Mouse (Mus musculus) cerebellum, adult 9-10 months (tissue): ENCODE data around the gene Smyd3.

Source experiments
- DNase-seq: peaks from one replicate; pipeline ENCODE4 v3.0.0; 2022

Smyd3 gene

DNA sequence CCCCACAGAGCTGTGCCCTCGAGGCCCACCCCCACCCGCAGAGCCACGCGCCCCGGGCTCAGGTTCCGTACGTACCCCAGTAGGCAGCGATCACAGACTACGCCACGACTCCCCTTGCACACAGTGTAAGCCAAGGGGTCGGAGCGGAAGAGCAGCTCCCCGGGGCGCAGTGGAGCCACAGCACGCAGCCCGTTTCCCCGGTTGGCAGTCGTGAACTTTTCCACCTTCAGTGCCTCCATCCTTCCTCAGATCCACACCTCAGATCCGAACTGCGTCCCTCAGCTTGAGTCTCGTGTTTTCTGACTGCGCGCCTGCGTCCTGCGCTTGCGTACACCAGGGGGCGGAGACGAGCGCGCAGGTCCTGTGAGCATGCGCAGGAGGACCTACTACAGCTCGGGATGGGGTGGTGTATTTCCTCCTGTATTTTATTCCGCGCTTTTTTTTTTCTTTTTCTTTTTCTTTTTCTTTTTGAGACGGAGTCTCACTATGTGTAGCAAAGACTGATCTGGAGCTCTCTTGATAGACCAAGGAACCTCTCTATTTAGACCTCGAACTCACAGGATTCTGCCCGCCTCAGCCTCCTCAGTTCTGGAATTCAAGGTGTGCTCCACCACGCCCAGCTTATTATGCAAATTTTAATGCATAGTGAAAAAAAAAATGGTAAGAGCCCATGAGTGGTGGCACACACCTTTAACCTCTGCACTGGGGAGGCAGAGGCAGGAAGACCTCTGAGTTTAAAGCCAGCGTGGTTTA, at the start of gene Smyd3:
TSS of gene Smyd3 (minus strand) at position 329 of the 753 bp plus-strand sequence.
- DNase-seq: peak; percentile 87

DNA sequence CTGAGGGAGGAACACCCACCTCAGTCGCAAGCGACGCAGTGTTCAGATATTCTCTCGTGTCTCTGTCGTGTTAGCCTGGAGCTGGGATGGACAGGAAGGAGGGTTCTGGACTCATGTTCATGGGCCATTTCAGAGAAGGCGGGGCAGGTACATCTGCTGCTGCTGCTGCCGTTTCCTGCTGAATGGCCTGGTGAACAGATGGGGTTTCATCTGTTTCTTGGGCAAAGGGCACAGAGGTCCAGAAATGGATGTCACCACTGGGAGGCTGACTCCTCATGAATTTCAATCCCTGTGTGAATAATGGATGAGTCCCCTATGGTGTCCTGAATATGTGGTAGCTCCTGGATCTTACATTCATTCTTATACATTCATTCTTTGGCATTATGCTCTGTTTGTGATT, 49.7 kb upstream of the Smyd3 start:
- DNase-seq: no peak

DNA sequence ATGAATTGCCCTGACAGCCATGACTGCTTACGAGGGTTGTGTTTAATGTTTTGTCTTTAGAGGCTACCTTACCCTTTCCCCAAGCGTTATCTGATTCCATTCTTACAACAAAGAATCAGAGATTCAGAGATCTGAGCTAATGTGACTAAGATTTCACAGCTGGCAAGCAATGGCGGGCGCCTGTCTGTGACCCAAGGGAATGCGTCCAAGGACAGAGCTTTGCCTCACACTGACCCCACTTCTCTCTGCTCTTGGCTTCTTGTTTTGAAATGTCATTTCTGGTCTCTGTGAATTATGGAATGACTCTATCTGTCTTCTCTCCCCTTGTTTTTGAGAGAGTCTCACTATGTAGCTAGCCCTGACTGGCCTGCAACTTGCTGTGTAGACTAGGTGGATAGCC, 46.1 kb upstream of the Smyd3 start:
- DNase-seq: no peak

DNA sequence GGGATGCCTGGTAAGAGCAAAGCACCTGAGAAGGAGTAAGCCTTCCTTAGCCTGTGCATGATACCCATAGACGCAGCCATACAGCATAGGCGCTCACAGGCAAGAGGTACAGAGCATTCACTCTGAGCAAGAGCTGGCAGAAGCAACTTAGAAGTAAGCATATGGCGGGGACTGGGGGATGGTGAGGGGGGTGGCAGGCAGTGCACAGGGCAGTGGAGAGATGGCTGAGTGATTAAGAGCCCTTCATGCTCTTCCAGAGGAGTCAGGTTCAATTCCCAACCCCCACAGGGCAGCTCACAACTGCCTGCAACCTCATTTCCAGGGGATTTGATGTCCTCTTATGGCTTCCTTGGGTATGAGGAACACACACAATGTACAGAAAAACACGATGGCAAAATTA, 45.4 kb upstream of the Smyd3 start:
- no peak for DNase-seq

DNA sequence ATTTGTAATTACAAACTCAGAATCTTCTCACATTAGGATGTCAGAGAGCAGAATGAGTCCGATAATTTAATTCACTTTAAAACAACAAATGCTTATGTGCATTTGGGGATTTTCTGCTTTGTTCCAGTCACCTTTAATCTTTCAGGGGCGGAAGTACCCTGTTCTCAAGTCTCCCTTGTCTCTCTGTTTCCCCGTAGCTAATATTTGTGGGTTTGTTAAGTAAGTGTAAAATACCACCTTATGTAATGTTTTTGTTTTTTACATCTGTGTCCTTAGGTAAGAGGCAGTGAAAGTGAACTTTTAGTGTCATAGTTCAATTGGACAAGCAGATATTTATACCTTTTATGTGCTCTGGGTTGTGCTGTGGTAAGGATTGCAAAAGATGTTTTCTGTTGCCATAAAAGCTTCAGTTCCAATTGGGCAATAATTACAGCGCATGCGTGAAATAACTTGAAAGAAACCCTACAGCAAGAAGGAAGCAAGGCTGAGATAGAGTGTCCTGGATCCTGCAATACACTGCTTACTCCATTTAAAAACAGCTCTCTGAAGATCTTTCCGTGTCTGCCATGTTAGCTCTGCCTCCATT, 43.1 kb upstream of the Smyd3 start:
- no peak for DNase-seq

DNA sequence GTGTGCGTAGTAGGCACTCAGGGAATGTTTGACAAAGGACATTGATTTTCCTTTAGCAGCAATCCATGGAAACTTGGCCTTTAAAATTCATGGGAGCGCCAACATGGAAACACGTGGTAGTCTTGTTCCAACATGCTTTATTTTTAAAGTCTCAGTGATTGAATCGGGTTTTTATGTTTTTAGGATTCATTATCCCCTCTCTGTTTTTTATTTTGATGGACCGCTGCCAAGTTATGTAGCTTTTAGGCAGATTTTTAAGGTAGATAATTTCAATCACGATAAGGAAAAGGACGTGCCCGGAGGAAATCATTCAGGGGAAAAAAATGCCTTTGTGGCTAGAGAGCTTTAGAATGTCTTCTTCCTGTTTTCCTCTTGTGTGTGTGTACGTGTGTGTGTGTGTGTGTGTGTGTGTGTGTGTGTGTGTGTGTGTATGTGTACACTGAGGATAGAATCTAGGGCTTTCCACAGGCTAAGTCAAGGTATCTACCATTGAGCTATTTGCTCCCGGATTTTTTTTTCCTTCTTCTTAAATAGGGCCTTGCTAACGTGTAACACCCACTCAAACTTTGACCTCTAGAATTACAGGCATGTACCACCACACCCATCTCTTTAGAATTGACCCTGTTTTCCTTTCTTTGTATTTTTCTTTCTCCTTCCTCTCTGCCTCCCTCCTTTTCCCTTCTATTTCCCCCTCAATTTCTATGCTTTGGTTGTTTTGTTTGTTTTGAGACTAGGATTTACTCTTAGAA, 41.8 kb upstream of the Smyd3 start:
- DNase-seq: no peak

DNA sequence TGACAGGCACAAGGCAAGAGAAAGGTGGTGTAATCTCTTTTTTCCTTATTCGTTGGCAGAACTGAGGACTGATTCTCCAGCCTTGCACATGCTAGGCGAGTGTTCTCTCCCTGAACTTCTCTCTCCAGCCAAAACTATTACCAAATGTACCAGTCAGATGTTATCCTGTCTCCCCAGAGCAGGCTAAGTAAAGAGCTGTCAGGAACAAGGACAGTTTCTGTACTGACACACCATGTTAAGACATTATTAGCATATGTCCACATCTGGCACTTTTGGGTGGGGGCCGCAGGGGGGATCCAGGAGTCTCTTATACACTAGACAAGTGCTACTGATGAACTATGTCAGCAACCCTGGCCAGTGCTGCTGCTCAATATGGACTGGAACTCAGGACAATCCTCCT, 39.1 kb upstream of the Smyd3 start:
- no peak for DNase-seq

DNA sequence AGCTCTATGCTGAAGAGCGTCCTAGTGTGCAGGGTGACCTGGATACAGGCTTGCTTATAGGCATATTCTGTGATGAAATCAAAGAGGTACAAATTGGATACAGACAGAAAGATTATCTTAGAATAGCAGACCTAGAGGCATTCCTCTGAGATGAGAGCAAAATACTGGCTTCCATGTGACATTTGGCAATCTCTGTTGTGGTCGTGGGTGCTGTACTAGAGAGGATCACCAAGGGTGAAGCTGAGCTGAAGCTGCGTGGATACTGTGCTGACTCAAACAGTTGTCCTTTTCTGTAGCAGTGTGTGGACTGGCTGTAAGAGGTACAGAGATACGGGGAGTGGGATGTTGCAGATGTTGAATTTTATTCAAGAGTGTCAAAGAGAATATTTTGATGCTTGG, 36.1 kb upstream of the Smyd3 start:
- DNase-seq: no peak

DNA sequence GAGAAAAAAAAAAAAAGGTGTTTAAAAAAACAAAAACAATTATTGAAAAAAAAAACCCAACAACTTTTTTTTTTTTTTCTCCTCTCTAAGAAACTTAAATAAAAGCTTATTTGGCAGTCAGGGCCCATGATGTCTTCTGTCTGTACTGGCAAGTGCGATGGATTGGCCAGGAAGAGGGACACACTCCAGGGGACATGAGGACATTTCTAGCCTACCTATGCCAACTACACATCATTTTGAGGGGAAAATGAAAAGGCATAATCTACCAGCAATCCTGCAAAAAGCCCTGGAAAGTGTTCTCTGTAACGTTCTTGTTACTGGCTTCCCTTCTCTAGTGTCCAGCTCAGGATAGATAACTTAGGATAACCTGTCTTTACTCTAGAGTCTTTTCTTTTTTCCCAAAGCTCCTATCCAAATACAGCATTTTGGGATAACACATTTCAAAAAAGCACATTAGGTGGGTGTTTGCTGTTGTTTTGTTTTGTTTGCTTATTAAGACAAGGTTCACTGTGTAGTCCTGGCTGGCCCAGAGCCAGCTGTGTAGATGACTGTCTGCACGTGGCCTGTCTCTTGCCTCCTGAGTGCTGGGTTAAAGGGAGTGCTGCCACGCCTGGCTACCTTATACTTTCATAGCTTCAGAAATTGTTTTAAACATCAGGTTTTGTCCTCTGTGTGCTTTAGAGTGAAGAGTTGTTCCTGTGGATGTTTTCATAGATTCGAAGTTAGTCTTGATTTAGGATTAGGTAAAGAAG, 35.5 kb upstream of the Smyd3 start:
- DNase-seq: peak; percentile 65

DNA sequence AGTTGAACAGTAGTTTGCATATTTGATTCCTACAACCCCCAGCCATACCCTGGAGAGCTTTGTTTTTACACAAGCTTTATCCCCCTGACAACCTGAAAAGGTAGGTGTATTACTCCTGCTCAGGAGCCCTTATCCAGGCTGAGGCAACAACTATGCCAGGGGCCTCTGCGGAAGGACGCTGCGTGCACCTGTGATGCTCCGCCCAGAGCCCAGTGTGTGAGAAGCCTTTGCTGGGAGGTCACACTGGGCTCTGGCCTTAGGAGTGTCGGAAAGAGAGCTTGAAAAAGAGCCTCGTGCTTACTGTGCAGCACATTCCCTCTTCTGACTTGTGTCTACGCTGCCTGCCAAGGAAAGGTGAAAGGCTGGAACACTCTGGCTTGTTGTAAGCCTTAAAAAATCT, 34.9 kb upstream of the Smyd3 start:
- no peak for DNase-seq

DNA sequence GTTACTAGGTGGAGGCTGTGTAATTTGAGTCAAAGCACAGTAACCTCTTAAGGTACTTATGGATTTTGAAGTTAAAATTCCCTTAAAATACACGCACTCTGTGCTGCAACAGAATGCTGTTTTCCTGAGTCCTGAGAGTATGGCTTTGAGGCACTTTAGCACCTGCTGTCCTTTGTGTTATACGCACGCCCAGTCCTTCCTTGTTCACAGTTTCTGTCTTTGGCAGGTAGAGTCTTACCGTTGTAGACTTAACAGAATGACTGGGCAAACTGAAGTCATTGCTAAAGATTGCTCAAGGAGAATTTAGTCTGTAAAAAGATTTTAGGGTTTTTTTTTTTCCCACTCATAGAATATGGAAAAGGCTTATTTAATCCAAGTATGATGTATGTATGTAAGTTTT, 34.1 kb upstream of the Smyd3 start:
- no peak for DNase-seq

DNA sequence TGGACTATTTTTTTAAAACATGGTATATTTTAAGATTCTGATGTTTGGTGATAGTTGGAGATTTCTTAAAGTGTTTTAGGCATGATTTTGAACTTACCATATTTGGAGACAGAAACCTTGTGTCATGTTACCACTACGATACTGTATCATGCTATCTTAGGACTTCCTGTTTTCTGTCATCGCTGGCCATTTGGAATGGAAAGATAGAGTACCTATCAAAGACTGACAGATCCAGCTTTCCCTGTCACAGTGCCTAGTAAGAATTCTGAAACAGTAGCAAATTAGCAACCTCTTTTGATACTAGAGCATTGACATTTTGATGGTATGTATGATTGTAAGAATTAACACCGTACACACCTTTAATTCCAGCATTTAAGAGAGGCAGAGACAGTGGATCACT, 33.5 kb upstream of the Smyd3 start:
- DNase-seq: no peak

DNA sequence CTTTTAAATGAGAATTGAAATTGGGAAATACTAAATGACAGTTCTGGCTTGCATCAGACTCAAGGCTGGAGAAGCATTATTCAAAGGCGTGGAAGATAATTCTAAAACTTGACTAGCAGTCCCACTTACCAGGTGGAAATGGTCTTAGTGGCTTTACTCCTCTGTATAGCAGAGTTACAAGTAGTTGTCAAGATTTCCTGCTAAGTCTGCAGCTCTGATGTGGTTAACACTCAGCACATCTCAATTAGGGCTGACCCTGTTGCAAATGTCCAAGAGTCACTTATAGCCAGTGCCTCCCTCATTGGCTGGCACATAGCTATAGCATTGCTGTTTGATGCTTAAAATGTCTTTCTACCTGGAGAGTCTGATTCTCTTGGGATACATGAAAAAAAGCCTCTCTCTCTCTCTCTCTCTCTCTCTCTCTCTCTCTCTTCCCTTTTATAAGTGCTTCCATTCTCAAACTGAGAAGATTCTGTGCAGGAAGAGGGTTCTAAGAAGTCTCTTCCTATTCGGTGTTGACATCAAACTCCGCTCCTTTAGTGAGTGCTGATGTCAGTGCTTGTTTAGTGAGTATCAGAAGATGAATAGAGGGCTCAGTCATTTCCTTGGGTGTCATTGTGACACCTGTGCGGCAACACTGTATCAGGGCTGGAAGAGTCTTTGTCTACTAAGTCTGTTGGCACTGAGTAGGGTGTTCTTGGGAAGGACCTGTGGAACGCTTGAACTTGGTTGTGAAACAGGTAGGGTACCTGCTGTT, 31.3 kb upstream of the Smyd3 start:
- DNase-seq: no peak

DNA sequence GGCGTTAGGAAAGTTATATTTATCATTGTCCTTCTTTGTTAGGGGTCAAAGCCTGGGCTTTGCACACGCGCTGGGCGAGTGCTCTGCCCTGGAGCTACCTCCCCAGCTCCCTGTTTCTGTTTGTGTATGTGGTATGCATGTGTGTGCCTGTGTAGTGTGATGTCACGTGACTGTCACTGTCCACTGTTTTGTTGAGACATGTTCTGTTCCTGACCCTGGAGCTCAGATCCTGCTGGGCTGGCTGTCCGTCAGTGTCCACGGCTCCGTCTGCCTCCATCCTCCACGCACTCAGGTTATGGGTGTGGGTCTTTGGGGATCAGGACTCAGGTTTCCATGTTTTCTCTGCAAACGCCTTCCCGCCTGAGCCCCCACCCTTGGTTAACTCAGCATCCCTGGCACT, 30.4 kb upstream of the Smyd3 start:
- no peak for DNase-seq

DNA sequence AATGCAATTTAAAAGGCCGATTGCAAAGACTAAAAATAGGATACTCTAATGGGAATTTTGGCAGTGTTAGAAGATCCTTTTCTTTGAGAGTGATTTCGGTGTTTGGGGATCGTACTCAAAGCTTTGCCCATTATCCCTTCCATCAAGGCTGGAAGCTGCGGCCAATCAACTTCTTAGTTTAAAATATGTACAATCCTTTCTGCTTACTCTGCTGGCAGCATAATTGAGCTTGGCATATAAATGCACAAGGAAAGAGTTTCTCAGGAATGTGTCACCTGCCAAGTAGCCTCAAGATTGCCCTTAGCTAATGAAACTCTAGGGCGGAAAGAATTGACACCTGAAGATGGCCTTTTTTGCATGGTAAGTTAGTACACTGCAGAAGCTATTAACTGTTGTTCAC, 29.3 kb upstream of the Smyd3 start:
- peak; percentile 55 for DNase-seq

DNA sequence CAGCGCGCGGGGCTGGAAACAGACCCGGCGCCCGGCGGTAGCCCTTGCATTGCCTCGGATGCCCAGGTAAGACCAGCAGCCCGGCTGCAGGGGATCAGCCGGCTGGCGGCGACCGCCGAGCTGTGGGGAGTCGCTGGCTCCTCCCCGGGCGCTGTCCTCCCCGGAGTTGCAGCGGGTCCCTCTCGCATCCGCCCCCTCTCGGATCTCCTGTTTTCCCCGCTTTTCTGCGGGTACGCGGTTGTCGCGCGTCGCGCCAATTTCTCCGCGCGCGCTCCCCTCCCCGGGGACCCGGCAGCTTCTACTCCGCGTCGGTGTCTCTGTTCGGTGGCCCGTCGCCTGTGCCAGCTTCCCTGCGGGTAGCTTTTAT, 28.7 kb upstream of the Smyd3 start:
- DNase-seq: no peak

DNA sequence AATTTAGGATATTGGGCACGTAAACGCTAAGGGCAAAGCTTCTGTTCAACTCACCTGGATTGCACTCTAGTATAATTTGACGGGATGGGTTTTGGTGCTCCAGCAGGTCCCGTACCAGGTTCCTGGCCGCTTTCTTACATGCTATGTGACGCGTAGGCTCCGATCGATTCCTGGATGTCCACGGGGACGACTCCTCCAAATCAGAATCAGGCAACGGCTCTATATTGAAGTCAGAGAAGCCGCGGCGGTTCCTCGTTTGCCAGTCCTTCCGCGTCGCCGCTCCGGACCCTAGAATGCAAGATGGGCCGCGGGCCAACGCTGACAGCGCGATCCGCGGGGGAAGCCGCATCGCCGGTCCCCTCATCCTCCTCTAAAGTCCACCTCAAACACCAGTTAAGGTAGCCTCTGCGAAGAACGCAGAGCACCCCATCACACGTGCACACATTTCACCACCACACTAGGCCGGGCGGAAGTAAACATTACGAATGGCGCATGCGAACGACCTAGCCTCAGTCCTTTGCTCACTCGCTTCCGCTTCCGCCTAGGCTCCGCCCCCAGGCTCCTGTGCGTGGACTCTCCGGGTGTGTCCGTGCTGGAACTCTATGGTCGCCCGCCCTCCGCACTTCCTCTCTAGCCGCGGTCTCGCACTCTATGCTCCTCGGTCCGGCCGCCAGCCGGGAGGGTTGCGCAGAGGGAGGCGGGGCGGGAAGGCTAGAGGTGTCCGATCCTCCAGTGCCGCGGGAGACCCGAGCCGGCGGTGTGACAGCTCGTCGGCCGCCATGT, 28.1 kb upstream of the Smyd3 start, which contains the start of the genes Tfb2m and Cnst:
TSS of gene Tfb2m (minus strand) at position 500 of the 783 bp plus-strand sequence.
TSS of gene Cnst (plus strand) at position 603 of the 783 bp plus-strand sequence.
- DNase-seq: peak; percentile 99

DNA sequence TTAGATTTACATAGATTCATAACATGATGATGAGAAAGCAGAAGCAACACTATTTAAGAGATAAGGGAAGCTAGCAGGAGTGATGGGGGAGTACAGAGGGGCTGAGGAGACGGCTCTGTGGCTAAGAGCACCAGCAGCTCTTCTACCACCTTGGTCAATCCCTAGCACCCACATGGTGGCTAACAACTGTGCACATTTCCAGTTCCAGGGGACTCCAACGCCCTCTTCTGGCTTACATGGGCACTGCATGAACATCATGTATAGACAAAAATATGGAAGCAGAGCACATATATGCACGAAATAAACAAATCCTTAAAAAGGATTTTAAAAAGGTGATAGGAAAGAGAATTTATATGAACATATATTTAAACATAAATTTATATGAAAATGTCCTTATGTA, 23.7 kb upstream of the Smyd3 start:
- DNase-seq: no peak

DNA sequence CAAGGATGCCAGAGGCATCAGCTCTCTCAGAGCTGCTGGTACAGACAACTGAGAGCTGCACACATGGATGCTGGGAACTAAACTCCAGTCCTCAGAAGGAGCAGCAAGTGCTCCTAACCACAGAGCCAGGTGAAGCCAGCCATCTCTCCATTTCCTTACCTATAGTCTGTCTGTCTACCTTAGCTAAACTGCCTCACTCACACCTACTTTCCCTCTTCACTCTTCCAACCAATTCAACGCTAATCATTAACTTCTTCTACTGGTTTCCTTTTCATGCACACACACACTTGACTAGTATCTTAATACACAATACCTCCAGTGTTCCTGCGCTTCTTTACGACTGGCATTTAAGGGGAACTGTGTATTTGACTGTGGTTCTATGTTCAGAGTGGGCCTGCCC, 22.0 kb upstream of the Smyd3 start:
- DNase-seq: no peak

DNA sequence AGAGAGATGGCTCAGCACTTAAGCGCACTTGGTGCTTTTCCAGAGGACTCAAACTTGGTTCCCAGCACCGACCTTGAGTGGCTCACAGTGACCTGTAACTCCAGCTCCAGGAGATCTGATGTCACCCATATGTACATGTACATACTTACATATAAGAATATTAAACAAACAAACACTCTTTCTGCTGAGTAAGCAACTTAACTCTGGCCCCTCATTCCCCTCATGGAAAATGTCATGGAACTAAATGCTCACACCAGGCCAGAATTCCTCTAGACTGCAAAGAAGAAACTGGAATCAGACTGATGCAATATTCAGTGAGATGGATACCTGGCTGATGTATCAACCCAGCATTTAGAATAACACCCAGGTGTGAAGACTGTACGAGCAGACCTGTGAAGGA, 21.2 kb upstream of the Smyd3 start:
- no peak for DNase-seq

DNA sequence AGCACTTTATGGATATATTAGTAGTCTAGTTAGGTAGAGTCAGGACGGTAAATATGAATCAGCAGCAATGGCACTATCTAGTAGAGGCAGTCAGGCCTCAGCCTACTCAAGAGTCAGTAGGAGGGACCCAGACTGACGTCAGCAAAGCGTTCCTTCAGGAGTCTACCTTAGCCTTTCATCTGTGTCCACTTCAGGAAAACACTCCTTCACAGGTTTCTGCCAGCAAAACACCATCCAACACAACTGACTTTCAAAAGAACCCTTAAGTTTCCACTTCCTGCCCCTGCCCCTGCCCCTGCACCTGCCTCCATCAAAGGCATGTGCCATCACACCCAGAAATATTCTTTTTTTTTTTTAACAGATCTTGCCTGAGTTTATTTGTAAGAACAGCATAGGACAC, 2.1 kb upstream of the Smyd3 start:
- DNase-seq: no peak
